Mouse (Mus musculus) CH12.LX (cell line): ENCODE results near the gene Slc22a7.

Experiments used
- CHD2 ChIP-seq: IDR thresholded peaks from 2 replicates; pipeline ENCODE4 v1.6.1; 2011; ENCODE audit warnings: low read length, improper control_type of control experiment
- CTCF ChIP-seq, 2 experiments: IDR thresholded peaks in 1 of 2; conservative IDR thresholded peaks in 1 of 2; 2 replicates each; pipeline ENCODE4 v1.5.1; 2011 to 2012; ENCODE audit warnings: low read depth in 2 of 2, low read length in 2 of 2, improper control_type of control experiment in 1 of 2, inconsistent platforms in 1 of 2, mild to moderate bottlenecking in 1 of 2, moderate library complexity in 1 of 2
- EP300 ChIP-seq: IDR thresholded peaks from 2 replicates; pipeline ENCODE4 v1.6.1; 2011; ENCODE audit warnings: low read length, improper control_type of control experiment
- GABPA ChIP-seq: IDR thresholded peaks from 2 replicates; pipeline ENCODE4 v1.6.1; 2012; ENCODE audit warnings: low read depth, low read length, improper control_type of control experiment, inconsistent platforms; ENCODE audit not compliant: insufficient replicate concordance
- POLR2A ChIP-seq: IDR thresholded peaks from 2 replicates; pipeline ENCODE4 v1.6.1; 2011; ENCODE audit warnings: low read depth, mild to moderate bottlenecking, improper control_type of control experiment, low read length
- POLR2AphosphoS2 ChIP-seq: IDR thresholded peaks from 2 replicates; pipeline ENCODE4 v1.6.1; 2011; ENCODE audit warnings: low read depth, low read length, improper control_type of control experiment
- USF1 ChIP-seq: IDR thresholded peaks from 2 replicates; pipeline ENCODE4 v1.6.1; 2014; ENCODE audit warnings: low read depth, mild to moderate bottlenecking, inconsistent platforms, low read length, improper control_type of control experiment

GRCm38 (mm10) chr17:46467830-46468229 lies 29.6 kb upstream of the Slc22a7 start:
- TF ChIP-seq EP300 (no peak), CTCF (conservative IDR thresholded peaks at IDR 0.05 in 1 of 2, IDR thresholded peaks at IDR 0.05 in 1 of 2; ENCODE audit: low read depth in 2 of 2, low read length in 2 of 2) (no peak), POLR2AphosphoS2 (no peak), GABPA (no peak), CHD2 (no peak), POLR2A (no peak), USF1 (no peak)
